Mouse (Mus musculus): ENCODE measurements around the gene Il6st. TPM values are rescaled to one million over a fixed set of nuclear protein-coding genes. Genes with fewer than 3 reads are reported as not detected.

Il6st gene
- total RNA-seq, 1 experiment, result 55.2 TPM

DNA sequence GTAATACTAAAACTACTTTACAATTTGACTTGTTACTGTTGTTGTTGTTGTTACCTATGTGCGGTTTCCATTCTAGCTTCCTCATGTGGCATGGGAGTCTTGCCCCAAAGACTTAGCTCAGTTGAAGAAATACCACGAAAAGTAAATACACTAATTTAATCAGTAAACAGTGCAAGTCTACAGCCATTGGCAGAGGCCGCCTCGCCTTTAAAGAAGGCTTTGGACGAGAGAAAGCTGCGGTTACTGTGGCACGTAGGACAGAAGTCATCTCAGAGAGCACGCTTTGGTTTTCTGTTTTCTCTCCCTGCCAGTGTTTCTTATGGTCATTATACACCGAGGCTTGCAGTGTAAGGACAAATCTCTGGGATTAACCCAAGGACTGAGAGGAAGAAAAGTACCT, 36.6 kb downstream of the Il6st start:
- no peaks in the 10 kb centered on the region for H3K4me1 ChIP-seq (ENCODE audit: control insufficient read depth in 2 of 2, insufficient read depth in 2 of 2, low read length in 2 of 2, poor library complexity in 1 of 2)
- H3K27ac ChIP-seq (ENCODE audit: insufficient read depth, low read depth, low read length, poor library complexity, severe bottlenecking), result no peak overlapping the region
- H3K4me3 ChIP-seq (ENCODE audit: insufficient read depth in 1 of 2, low read depth in 1 of 2, low read length in 2 of 2, poor library complexity in 1 of 2, severe bottlenecking in 1 of 2), result no peak overlapping the region
- TF ChIP-seq CHD2 (IDR thresholded peaks at IDR 0.05; ENCODE audit: low read depth, low read length) (no peak), ZC3H11A (IDR thresholded peaks at IDR 0.05; ENCODE audit: borderline replicate concordance, low read depth, low read length) (no peak), HCFC1 (IDR thresholded peaks at IDR 0.05; ENCODE audit: borderline replicate concordance, insufficient read depth, low read length) (no peak), ZNF384 (IDR thresholded peaks at IDR 0.05; ENCODE audit: low read depth, low read length) (no peak), MAFK (IDR thresholded peaks at IDR 0.05; ENCODE audit: insufficient read depth, low read depth, low read length) (no peak)
- no peak for DNase-seq (ENCODE audit: low read depth, low spot score)
- H3K36me3 ChIP-seq (ENCODE audit: control insufficient read depth, insufficient read depth, low read length, poor library complexity, severe bottlenecking), result peaks cover 58% of the 10 kb centered on the region
- H3K9ac ChIP-seq (ENCODE audit: insufficient read depth, low read depth, low read length, poor library complexity, severe bottlenecking), result no peak overlapping the region
- in situ Hi-C loops (cut with MboI; ENCODE audit: low sequenced_read_pairs in 2 of 2, unreplicated experiment in 2 of 2), result loop anchor here (10.0 kb wide), 2 partner anchors 186 to 196 kb away; no protein-coding TSS in a partner anchor
- no peaks in the 10 kb centered on the region for H3K9me3 ChIP-seq (ENCODE audit: control insufficient read depth, insufficient read depth, low read depth, low read length)

DNA sequence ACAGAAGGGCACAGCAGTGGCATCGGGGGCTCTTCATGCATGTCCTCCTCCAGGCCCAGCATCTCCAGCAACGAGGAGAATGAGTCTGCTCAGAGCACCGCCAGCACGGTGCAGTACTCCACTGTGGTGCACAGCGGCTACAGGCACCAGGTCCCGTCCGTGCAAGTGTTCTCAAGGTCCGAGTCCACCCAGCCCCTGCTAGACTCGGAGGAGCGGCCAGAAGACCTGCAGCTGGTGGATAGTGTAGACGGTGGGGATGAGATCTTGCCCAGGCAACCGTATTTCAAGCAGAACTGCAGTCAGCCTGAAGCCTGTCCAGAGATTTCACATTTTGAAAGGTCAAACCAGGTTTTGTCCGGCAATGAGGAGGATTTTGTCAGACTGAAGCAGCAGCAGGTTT, 40.0 kb downstream of the Il6st start:
- no peak overlapping the region for H3K27ac ChIP-seq (ENCODE audit: insufficient read depth, low read depth, low read length, poor library complexity, severe bottlenecking)
- no peak for DNase-seq (ENCODE audit: low read depth, low spot score)
- in situ Hi-C loops (cut with MboI; ENCODE audit: low sequenced_read_pairs in 2 of 2, unreplicated experiment in 2 of 2), result loop anchor here (10.0 kb wide), 2 partner anchors 189 to 199 kb away; no protein-coding TSS in a partner anchor
- no peaks in the 10 kb centered on the region for H3K9me3 ChIP-seq (ENCODE audit: control insufficient read depth, insufficient read depth, low read depth, low read length)
- H3K36me3 ChIP-seq (ENCODE audit: control insufficient read depth, insufficient read depth, low read length, poor library complexity, severe bottlenecking), result peaks cover 59% of the 10 kb centered on the region
- no peak overlapping the region for H3K4me3 ChIP-seq (ENCODE audit: insufficient read depth in 1 of 2, low read depth in 1 of 2, low read length in 2 of 2, poor library complexity in 1 of 2, severe bottlenecking in 1 of 2)
- H3K4me1 ChIP-seq (ENCODE audit: control insufficient read depth in 2 of 2, insufficient read depth in 2 of 2, low read length in 2 of 2, poor library complexity in 1 of 2), result no peaks in the 10 kb centered on the region
- no peak overlapping the region for H3K9ac ChIP-seq (ENCODE audit: insufficient read depth, low read depth, low read length, poor library complexity, severe bottlenecking)
- TF ChIP-seq ZC3H11A (IDR thresholded peaks at IDR 0.05; ENCODE audit: borderline replicate concordance, low read depth, low read length), result no peak
- no peak for TF ChIP-seq HCFC1 (IDR thresholded peaks at IDR 0.05; ENCODE audit: borderline replicate concordance, insufficient read depth, low read length)
- TF ChIP-seq CHD2 (IDR thresholded peaks at IDR 0.05; ENCODE audit: low read depth, low read length), result no peak
- TF ChIP-seq ZNF384 (IDR thresholded peaks at IDR 0.05; ENCODE audit: low read depth, low read length), result no peak
- no peak for TF ChIP-seq MAFK (IDR thresholded peaks at IDR 0.05; ENCODE audit: insufficient read depth, low read depth, low read length)

- Histone ChIP-seq H3K27ac (ENCODE audit: insufficient read depth, low read depth, low read length, poor library complexity, severe bottlenecking) (no peak overlapping the region), H3K4me3 (ENCODE audit: insufficient read depth in 1 of 2, low read depth in 1 of 2, low read length in 2 of 2, poor library complexity in 1 of 2, severe bottlenecking in 1 of 2) (no peak overlapping the region), H3K9me3 (ENCODE audit: control insufficient read depth, insufficient read depth, low read depth, low read length) (no peaks in the 10 kb centered on the region), H3K9ac (ENCODE audit: insufficient read depth, low read depth, low read length, poor library complexity, severe bottlenecking) (no peak overlapping the region), H3K4me1 (ENCODE audit: control insufficient read depth in 2 of 2, insufficient read depth in 2 of 2, low read length in 2 of 2, poor library complexity in 1 of 2) (no peaks in the 10 kb centered on the region), H3K36me3 (ENCODE audit: control insufficient read depth, insufficient read depth, low read length, poor library complexity, severe bottlenecking) (peaks cover 49% of the 10 kb centered on the region)
- no peak for DNase-seq (ENCODE audit: low read depth, low spot score)
- in situ Hi-C loops (cut with MboI; ENCODE audit: low sequenced_read_pairs in 2 of 2, unreplicated experiment in 2 of 2), result loop anchor here (10.0 kb wide), 2 partner anchors 191 to 201 kb away; no protein-coding TSS in a partner anchor
- TF ChIP-seq ZNF384 (IDR thresholded peaks at IDR 0.05; ENCODE audit: low read depth, low read length), result no peak
- no peak for TF ChIP-seq CHD2 (IDR thresholded peaks at IDR 0.05; ENCODE audit: low read depth, low read length)
- TF ChIP-seq MAFK (IDR thresholded peaks at IDR 0.05; ENCODE audit: insufficient read depth, low read depth, low read length), result no peak
Observed at GRCm38 (mm10) chr13:112505436-112505835, 41.6 kb downstream of the Il6st start.

GRCm38 (mm10) chr13:112506766-112507165, 42.9 kb downstream of the Il6st start:
- Histone ChIP-seq H3K4me1 (ENCODE audit: control insufficient read depth in 2 of 2, insufficient read depth in 2 of 2, low read length in 2 of 2, poor library complexity in 1 of 2) (no peaks in the 10 kb centered on the region), H3K9me3 (ENCODE audit: control insufficient read depth, insufficient read depth, low read depth, low read length) (no peaks in the 10 kb centered on the region), H3K36me3 (ENCODE audit: control insufficient read depth, insufficient read depth, low read length, poor library complexity, severe bottlenecking) (peaks cover 40% of the 10 kb centered on the region), H3K9ac (ENCODE audit: insufficient read depth, low read depth, low read length, poor library complexity, severe bottlenecking) (no peak overlapping the region), H3K27ac (ENCODE audit: insufficient read depth, low read depth, low read length, poor library complexity, severe bottlenecking) (no peak overlapping the region), H3K4me3 (ENCODE audit: insufficient read depth in 1 of 2, low read depth in 1 of 2, low read length in 2 of 2, poor library complexity in 1 of 2, severe bottlenecking in 1 of 2) (no peak overlapping the region)
- DNase-seq (ENCODE audit: low read depth, low spot score), result no peak
- TF ChIP-seq ZC3H11A (IDR thresholded peaks at IDR 0.05; ENCODE audit: borderline replicate concordance, low read depth, low read length) (no peak), CHD2 (IDR thresholded peaks at IDR 0.05; ENCODE audit: low read depth, low read length) (no peak), MAFK (IDR thresholded peaks at IDR 0.05; ENCODE audit: insufficient read depth, low read depth, low read length) (0 out of 2 replicates have a peak, but pooled peaks have one; percentile 11)
- in situ Hi-C loops (cut with MboI; ENCODE audit: low sequenced_read_pairs in 2 of 2, unreplicated experiment in 2 of 2), result loop anchor here (10.0 kb wide), 2 partner anchors 192 to 202 kb away; no protein-coding TSS in a partner anchor

GRCm38 (mm10) chr13:112507691-112508090, 43.8 kb downstream of the Il6st start:
- H3K4me3 ChIP-seq (ENCODE audit: insufficient read depth in 1 of 2, low read depth in 1 of 2, low read length in 2 of 2, poor library complexity in 1 of 2, severe bottlenecking in 1 of 2), result no peak overlapping the region
- no peaks in the 10 kb centered on the region for H3K9me3 ChIP-seq (ENCODE audit: control insufficient read depth, insufficient read depth, low read depth, low read length)
- H3K36me3 ChIP-seq (ENCODE audit: control insufficient read depth, insufficient read depth, low read length, poor library complexity, severe bottlenecking), result peaks cover 38% of the 10 kb centered on the region
- H3K9ac ChIP-seq (ENCODE audit: insufficient read depth, low read depth, low read length, poor library complexity, severe bottlenecking), result no peak overlapping the region
- no peaks in the 10 kb centered on the region for H3K4me1 ChIP-seq (ENCODE audit: control insufficient read depth in 2 of 2, insufficient read depth in 2 of 2, low read length in 2 of 2, poor library complexity in 1 of 2)
- TF ChIP-seq MAFK (IDR thresholded peaks at IDR 0.05; ENCODE audit: insufficient read depth, low read depth, low read length) (no peak), ZC3H11A (IDR thresholded peaks at IDR 0.05; ENCODE audit: borderline replicate concordance, low read depth, low read length) (no peak), ZNF384 (IDR thresholded peaks at IDR 0.05; ENCODE audit: low read depth, low read length) (no peak), HCFC1 (IDR thresholded peaks at IDR 0.05; ENCODE audit: borderline replicate concordance, insufficient read depth, low read length) (no peak), CHD2 (IDR thresholded peaks at IDR 0.05; ENCODE audit: low read depth, low read length) (no peak)
- no peak for DNase-seq (ENCODE audit: low read depth, low spot score)
- H3K27ac ChIP-seq (ENCODE audit: insufficient read depth, low read depth, low read length, poor library complexity, severe bottlenecking), result no peak overlapping the region; the same call in 1 of the 2 replicates
- in situ Hi-C loops (cut with MboI; ENCODE audit: low sequenced_read_pairs in 2 of 2, unreplicated experiment in 2 of 2), result loop anchor here (10.0 kb wide), 2 partner anchors 193 to 203 kb away; no protein-coding TSS in a partner anchor

Measured in ES-E14 (cell line).